Mouse (Mus musculus) layer of hippocampus, adult 2 months (tissue): ENCODE results near the gene Tor1a. TPM values are rescaled to one million over a fixed set of nuclear protein-coding genes. Genes with fewer than 3 reads are reported as not detected.

Source experiments
- DNase-seq, 2 experiments: peaks; one replicate each; pipeline ENCODE4 v3.0.0; 2022; ENCODE audit warnings: low spot score in 2 of 2
- H3K27ac ChIP-seq: fragments of 200-600 bp; 2 replicates; pipeline ENCODE4 v1.8.1; 2022
- H3K4me3 ChIP-seq: fragments of 200-600 bp; 2 replicates; pipeline ENCODE4 v1.8.1; 2022; ENCODE audit warnings: mild to moderate bottlenecking
- CTCF ChIP-seq: fragments of 200-600 bp; conservative IDR thresholded peaks from 2 replicates; pipeline ENCODE4 v1.8.1; 2022; ENCODE audit warnings: antibody characterized with exemption, mild to moderate bottlenecking, moderate library complexity
- long read RNA-seq, 2 experiments: library from polyadenylated mRNA; stranded (forward); transcript quantifications; one replicate each; pipeline ENCODE4 v2.0.0; 2021; ENCODE audit warnings: borderline mapping rate in 2 of 2
- total RNA-seq, 2 experiments: library from RNA; stranded (reverse); gene quantifications; 2 replicates each; pipeline ENCODE4 v1.2.3; 2021

Tor1a gene
- 10 to 100 TPM; 52.4 to 56.7 TPM for total RNA-seq
- long read RNA-seq, experiment 1, transcript Tor1a-205 (2 exons, 560 nt) = minor isoform, 5 of 45 reads
- long read RNA-seq, experiment 1, transcript Tor1a-201 (5 exons, 1,401 nt) = major isoform, 23 of 45 reads
- long read RNA-seq, experiment 1, transcript Tor1a-203 (4 exons, 1,605 nt) = minor isoform, 11 of 45 reads
- long read RNA-seq, experiment 1, partial matches to known transcripts = 0 of 45 reads
- long read RNA-seq, experiment 1, other reads (novel, unspliced or antisense) = 3 of 45 reads
- long read RNA-seq, experiment 2, transcript Tor1a-203 (4 exons, 1,605 nt) = minor isoform, 15 of 72 reads
- long read RNA-seq, experiment 2, transcript Tor1a-201 (5 exons, 1,401 nt) = major isoform, 37 of 72 reads
- long read RNA-seq, experiment 2, transcript Tor1a-205 (2 exons, 560 nt) = minor isoform, 10 of 72 reads
- long read RNA-seq, experiment 2, partial matches to known transcripts = 4 of 72 reads
- long read RNA-seq, experiment 2, other reads (novel, unspliced or antisense) = 6 of 72 reads

DNA sequence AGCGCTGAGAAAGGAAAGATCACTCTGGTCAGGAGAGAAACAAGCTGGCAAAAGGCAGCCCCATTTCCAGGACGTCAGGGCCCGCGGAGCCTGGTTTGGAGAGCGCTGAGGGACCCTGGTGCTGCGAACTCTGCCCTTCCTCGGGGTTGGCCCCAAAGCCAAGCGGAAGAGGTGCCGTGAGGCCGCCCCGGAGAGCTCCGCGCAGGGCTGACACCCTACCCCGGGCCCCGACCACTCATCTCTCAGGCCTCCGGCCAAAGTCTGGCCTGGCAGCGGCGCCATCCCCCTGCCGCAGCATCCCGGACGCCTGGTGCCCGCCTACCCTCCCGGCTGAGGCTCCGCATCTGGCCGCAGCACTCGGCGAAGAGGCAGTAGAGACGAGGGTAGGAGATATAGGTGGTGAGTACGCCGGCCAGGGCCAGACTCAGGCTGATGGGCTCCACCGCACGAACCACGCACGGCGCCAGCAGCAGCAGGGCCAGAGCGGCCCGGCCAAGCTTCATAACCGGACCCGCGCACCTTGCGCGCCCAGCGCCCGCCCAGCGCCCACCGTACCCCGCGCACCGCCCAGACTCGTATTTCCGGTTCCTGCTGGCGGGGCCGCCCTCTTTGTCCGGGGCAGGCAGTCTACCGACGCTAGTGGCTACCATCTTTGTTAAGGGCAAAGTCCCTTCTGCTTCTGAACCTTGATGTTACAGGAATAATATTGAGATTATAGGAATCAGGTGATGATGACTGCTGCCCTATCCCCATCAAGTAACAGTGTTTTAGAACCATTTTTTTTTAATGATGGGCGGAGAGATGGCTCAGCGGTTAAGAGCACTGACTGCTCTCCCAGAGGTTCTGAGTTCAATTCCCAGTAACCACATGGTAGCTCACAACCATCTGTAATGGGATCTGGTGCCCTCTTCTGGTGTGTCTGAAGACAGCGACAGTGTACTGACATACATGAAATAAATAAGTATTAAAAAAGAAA lies at the start of gene Tor1a:
TSS of gene Tor1a (minus strand) at position 582 of the 976 bp plus-strand sequence.
- peak; percentile 58 for TF ChIP-seq CTCF
- peak; percentile 90 to 93 for DNase-seq
- Histone ChIP-seq H3K27ac (peak within 1 kb of the TSS; percentile 95), H3K4me3 (peak within 1 kb of the TSS; percentile 90)

- TF ChIP-seq CTCF = no peak
- no peak for DNase-seq
- H3K27ac ChIP-seq = no peak overlapping the region
- H3K4me3 ChIP-seq = no peak overlapping the region
These were observed 45.8 kb upstream of the Tor1a start for GRCm38 (mm10) chr2:31013371-31014120.

DNA sequence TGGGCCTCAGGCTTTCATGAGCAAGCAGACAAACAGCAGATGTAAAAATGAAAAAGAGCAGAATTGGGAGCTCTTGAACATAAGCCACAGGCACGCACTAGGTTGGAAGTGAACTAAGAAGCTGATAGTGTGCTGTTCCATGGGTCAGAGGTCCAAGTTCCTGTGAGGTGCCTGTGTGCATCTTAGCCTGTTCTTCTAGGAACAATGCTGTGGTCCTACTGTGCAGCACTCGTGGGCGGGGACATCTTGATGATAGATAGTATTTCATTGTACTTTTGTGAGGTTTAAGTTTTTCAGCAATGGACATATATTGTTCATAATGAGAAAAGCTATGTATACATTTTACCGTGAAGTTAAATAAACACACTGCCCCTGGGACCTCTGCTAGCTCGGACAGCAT lies 39.5 kb upstream of the Tor1a start:
- Histone ChIP-seq H3K27ac (no peak overlapping the region), H3K4me3 (no peak overlapping the region)
- TF ChIP-seq CTCF = no peak
- DNase-seq = no peak

DNA sequence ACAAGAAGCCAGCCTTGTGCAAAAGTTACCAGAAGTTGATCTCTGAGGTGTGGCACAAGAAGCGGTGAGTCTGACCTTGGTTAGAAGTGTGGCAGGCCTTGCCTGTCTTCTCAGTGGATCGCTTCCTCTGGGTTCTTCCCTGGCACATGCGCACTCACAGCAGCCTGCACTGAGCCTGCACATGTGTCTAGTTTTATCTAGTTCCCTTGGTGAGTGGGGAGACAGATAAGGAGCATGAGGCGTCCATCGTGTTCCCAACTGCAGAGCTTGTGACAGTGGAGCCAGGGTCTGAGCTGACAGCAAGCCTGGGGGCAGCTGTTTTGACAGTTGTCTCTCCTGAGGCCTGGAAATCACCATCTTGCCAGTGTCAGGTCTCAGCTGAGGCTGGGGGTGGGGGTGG lies 38.7 kb upstream of the Tor1a start:
- DNase-seq = no peak
- H3K27ac ChIP-seq = no peak overlapping the region
- H3K4me3 ChIP-seq = no peak overlapping the region
- TF ChIP-seq CTCF = no peak

- H3K27ac ChIP-seq = no peak overlapping the region
- no peak overlapping the region for H3K4me3 ChIP-seq
- TF ChIP-seq CTCF = no peak
- no peak for DNase-seq
These were observed 37.7 kb upstream of the Tor1a start for GRCm38 (mm10) chr2:31005453-31005852.

DNA sequence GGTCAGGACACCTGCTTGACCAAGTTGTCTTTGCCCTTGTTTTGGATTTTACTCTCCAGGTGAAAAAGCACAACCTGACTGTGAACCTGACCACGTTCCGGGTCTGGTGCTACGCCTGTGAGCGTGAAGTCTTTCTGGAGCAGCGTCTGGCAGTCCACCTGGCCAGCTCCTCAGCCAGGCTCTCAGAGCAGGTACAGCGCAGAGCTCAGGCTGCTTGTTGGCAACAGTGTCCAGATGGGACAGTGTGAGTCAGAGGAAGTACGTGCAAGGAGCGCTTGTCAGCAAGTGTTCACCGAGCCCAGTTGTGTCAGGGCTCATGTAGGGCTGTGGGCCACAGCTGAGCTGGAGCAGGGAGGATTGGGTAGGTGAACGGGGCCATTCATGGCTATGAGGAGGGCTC lies 35.1 kb upstream of the Tor1a start:
- no peak for TF ChIP-seq CTCF
- no peak for DNase-seq
- H3K4me3 ChIP-seq = no peak overlapping the region
- H3K27ac ChIP-seq = no peak overlapping the region

DNA sequence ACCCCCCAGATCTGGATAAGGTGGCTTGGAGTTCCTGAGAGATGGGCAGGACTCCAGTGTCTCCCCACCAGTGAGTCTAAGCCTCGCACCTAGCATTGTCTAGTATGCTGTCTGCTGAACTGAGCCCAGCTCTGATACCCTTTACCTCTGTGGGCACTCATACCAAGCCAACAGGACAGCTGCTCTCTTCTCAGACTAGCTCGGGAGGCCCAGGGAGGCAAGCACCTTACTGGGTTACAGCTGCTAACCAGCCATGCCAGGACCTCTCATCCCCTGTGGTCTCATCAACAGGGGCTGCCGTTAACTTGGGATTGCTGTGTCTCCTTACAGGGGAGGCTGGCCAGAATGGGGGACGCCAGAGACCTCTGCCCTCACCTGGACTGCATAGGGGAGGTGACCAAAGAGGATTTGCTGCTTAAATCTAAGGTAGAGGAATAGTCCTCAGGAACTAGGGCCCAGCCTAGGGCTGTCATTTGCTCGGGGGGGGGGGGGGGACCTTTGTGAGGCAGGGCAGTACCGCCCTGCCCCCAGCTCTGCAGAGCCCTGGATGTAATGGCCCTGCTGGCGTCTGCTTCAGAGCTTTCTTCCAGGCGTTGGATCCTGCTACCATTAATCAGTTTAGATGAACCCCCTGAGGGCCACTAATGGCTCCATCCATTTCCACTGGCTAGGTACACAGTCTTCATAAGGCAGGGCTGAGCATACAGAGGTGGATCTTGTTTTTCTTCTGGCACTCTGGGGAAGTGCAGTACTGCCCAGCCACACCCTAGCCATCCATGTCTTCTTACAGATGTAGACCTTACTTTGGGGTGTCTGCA lies 30.9 kb upstream of the Tor1a start:
- DNase-seq = no peak
- Histone ChIP-seq H3K27ac (no peak overlapping the region), H3K4me3 (no peak overlapping the region)
- no peak for TF ChIP-seq CTCF

- Histone ChIP-seq H3K4me3 (no peak overlapping the region), H3K27ac (no peak overlapping the region)
- no peak for TF ChIP-seq CTCF
- no peak for DNase-seq
These were observed 27.8 kb upstream of the Tor1a start for GRCm38 (mm10) chr2:30995432-30995996.

GRCm38 (mm10) chr2:30994853-30995252 lies 27.1 kb upstream of the Tor1a start:
- Histone ChIP-seq H3K4me3 (no peak overlapping the region), H3K27ac (no peak overlapping the region)
- no peak for DNase-seq
- TF ChIP-seq CTCF = no peak

DNA sequence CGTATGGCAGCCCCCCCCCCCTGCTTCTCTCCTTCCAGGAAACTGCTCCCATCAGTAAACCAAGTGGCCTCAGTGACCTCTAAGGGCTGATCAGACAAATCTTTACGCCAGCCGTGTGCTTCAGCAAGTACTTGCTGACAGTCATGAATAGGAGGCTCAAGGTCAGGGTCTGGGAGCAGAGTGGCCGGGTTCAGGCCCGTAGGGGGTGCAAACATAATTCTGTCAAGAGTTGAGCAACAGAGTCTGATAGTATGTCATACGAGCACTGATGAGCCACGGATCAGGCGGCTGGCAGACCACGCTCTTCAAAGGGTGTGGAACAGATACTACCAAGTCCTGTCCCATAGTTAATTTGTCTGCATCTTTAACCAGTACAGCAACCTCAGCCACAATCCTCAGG lies 22.5 kb upstream of the Tor1a start:
- DNase-seq = no peak
- no peak overlapping the region for H3K27ac ChIP-seq
- no peak for TF ChIP-seq CTCF
- H3K4me3 ChIP-seq = no peak overlapping the region
